Mouse (Mus musculus): Measurements from ENCODE around the gene Fga.

Gene Fga

GRCm38 (mm10) chr3:83025036-83025435, 840 bp upstream of the Fga start:
- in situ Hi-C loops (cut with MboI; ENCODE audit: unreplicated experiment in 2 of 2): no loop called here

- in situ Hi-C loops (cut with MboI; ENCODE audit: unreplicated experiment in 2 of 2): no loop called here
Observed at GRCm38 (mm10) chr3:83027546-83028251, 1.8 kb downstream of the Fga start.

- in situ Hi-C loops (cut with MboI; ENCODE audit: unreplicated experiment in 2 of 2): no loop called here
Observed at GRCm38 (mm10) chr3:83030331-83030730, 4.5 kb downstream of the Fga start.

GRCm38 (mm10) chr3:83032746-83033308, 7.0 kb downstream of the Fga start:
- in situ Hi-C loops (cut with MboI; ENCODE audit: unreplicated experiment in 2 of 2): no loop called here

GRCm38 (mm10) chr3:83033801-83034200, 7.9 kb downstream of the Fga start:
- in situ Hi-C loops (cut with MboI; ENCODE audit: unreplicated experiment in 2 of 2): no loop called here

- in situ Hi-C loops (cut with MboI; ENCODE audit: unreplicated experiment in 2 of 2): no loop called here
Observed at GRCm38 (mm10) chr3:83038865-83039264, 13.0 kb downstream of the Fga start.

GRCm38 (mm10) chr3:83039666-83040065, 13.8 kb downstream of the Fga start:
- in situ Hi-C loops (cut with MboI; ENCODE audit: unreplicated experiment in 2 of 2): no loop called here

- in situ Hi-C loops (cut with MboI; ENCODE audit: unreplicated experiment in 2 of 2): no loop called here
Observed at GRCm38 (mm10) chr3:83042451-83042850, 16.6 kb downstream of the Fga start.

- in situ Hi-C loops (cut with MboI; ENCODE audit: unreplicated experiment in 2 of 2): no loop called here
Observed at GRCm38 (mm10) chr3:83046649-83047048, 20.8 kb downstream of the Fga start.

GRCm38 (mm10) chr3:83049680-83050079, 23.8 kb downstream of the Fga start, which contains the start of gene Fgb:
Gene Fgb, minus strand, starts transcription at chr3:83049863.
- in situ Hi-C loops (cut with MboI; ENCODE audit: unreplicated experiment in 2 of 2): loop anchor here (5.0 to 10.0 kb wide), 3 partner anchors 47 to 695 kb away; partner anchors contain the start of gene Map9 (in 2 of the 2)

GRCm38 (mm10) chr3:83050661-83051060, 24.8 kb downstream of the Fga start:
- in situ Hi-C loops (cut with MboI; ENCODE audit: unreplicated experiment in 2 of 2): loop anchor here (5.0 to 10.0 kb wide), 3 partner anchors 48 to 696 kb away; partner anchors contain the start of gene Map9 (in 2 of the 2)

- in situ Hi-C loops (cut with MboI; ENCODE audit: unreplicated experiment in 2 of 2): loop anchor here (5.0 to 10.0 kb wide), 3 partner anchors 50 to 697 kb away; partner anchors contain the start of gene Map9 (in 2 of the 2)
Observed at GRCm38 (mm10) chr3:83052102-83052501, 26.2 kb downstream of the Fga start.

- in situ Hi-C loops (cut with MboI; ENCODE audit: unreplicated experiment in 2 of 2): loop anchor here (5.0 to 10.0 kb wide), 3 partner anchors 51 to 698 kb away; partner anchors contain the start of gene Map9 (in 2 of the 2)
Observed at GRCm38 (mm10) chr3:83053126-83053525, 27.2 kb downstream of the Fga start.

GRCm38 (mm10) chr3:83053758-83054157, 27.9 kb downstream of the Fga start:
- in situ Hi-C loops (cut with MboI; ENCODE audit: unreplicated experiment in 2 of 2): loop anchor here (5.0 to 10.0 kb wide), 3 partner anchors 51 to 699 kb away; partner anchors contain the start of gene Map9 (in 2 of the 2)

GRCm38 (mm10) chr3:83054759-83055158, 28.9 kb downstream of the Fga start:
- in situ Hi-C loops (cut with MboI; ENCODE audit: unreplicated experiment in 2 of 2): loop anchor here (5.0 to 10.0 kb wide), 3 partner anchors 52 to 700 kb away; partner anchors contain the start of gene Map9 (in 2 of the 2)

- in situ Hi-C loops (cut with MboI; ENCODE audit: unreplicated experiment in 2 of 2): loop anchor here in 1 of 2 experiments (10.0 kb wide), 1 partner anchor 701 kb away; the partner anchor contains the start of gene Map9
Observed at GRCm38 (mm10) chr3:83055281-83056038, 29.6 kb downstream of the Fga start, which contains the start of gene Plrg1. Gene Plrg1, plus strand, starts transcription at chr3:83055522.

- in situ Hi-C loops (cut with MboI; ENCODE audit: unreplicated experiment in 2 of 2): loop anchor here in 1 of 2 experiments (10.0 kb wide), 1 partner anchor 702 kb away; the partner anchor contains the start of gene Map9
Observed at GRCm38 (mm10) chr3:83057046-83057445, 31.2 kb downstream of the Fga start.

GRCm38 (mm10) chr3:83067920-83068319, 42.0 kb downstream of the Fga start:
- in situ Hi-C loops (cut with MboI; ENCODE audit: unreplicated experiment in 2 of 2): no loop called here

- in situ Hi-C loops (cut with MboI; ENCODE audit: unreplicated experiment in 2 of 2): no loop called here
Observed at GRCm38 (mm10) chr3:83068869-83069268, 43.0 kb downstream of the Fga start.

- in situ Hi-C loops (cut with MboI; ENCODE audit: unreplicated experiment in 2 of 2): no loop called here
Observed at GRCm38 (mm10) chr3:83070231-83070630, 44.4 kb downstream of the Fga start.

GRCm38 (mm10) chr3:83076563-83076962, 50.7 kb downstream of the Fga start:
- in situ Hi-C loops (cut with MboI; ENCODE audit: unreplicated experiment in 2 of 2): no loop called here

Data from v-Abl transformed pro-B cells (cell line).